Mouse (Mus musculus): ENCODE results near the gene Rec114.

Gene Rec114

GRCm38 (mm10) chr9:58743702-58744248 lies at the start of gene Rec114:
TSS of gene Rec114 (minus strand) at chr9:58743964.
- DNase-seq (ENCODE audit: low spot score in 2 of 2) = no peak

DNA sequence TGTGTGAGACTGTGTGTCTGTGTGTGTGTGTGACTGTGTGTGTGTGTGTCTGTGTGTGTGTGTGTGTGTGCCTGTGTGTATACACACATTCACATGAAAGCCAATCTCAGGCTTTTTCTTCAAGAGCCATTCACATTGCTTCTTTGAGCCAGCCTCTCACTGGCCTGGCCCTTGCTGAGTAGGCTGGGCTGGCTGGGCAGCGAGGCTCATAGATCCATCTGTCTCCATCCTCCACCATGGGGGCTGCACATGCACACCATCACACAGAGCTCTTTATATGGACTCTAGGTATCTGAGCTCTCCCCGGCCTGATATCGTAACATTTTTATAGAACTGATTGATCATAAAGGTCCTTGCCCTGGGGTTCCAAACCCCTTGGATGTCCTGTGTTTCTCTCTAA lies 45.7 kb upstream of the Rec114 start:
- no peak for DNase-seq (ENCODE audit: low spot score in 2 of 2)

DNA sequence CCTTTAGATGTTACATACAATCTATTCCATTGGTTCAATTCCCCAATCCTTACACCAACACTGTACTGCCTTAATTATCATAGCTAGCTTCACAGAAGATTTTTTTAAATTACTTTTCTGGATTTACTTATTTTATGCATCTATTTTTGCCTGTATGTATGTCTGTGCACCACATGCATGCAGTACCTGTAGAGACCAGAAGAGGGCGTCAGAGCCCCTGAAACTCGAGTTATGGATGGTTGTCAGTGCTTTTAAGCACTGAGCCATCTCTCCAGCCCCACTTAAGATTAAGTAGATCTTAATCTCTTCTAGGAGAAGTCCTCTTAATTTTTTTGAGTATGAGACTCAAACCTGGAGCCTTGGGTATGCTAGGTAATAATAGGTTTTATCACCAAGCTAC lies 31.6 kb upstream of the Rec114 start:
- DNase-seq (ENCODE audit: low spot score in 2 of 2) = no peak

DNA sequence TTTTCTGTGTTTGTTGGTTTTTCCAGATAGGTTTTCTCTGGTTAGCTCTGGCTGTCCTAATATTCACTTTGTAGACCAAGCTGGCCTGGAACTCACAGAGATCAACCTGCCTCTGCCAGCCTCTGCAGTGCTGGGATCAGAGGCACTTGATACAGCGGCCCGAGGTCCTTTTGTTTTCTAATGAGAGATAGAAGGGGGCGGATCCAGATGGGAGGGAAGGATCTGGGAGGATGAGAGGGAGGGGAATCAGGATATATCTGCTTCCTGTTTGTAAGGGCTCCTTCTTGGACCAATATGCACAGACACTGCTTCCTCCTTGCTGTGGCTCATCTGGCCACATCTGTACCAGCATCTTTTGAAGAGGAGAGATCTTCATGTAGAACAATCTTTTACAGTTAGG lies 31.0 kb upstream of the Rec114 start:
- DNase-seq (ENCODE audit: low spot score in 2 of 2) = no peak

GRCm38 (mm10) chr9:58769943-58770342 lies 26.2 kb upstream of the Rec114 start:
- DNase-seq (ENCODE audit: low spot score in 2 of 2) = no peak

DNA sequence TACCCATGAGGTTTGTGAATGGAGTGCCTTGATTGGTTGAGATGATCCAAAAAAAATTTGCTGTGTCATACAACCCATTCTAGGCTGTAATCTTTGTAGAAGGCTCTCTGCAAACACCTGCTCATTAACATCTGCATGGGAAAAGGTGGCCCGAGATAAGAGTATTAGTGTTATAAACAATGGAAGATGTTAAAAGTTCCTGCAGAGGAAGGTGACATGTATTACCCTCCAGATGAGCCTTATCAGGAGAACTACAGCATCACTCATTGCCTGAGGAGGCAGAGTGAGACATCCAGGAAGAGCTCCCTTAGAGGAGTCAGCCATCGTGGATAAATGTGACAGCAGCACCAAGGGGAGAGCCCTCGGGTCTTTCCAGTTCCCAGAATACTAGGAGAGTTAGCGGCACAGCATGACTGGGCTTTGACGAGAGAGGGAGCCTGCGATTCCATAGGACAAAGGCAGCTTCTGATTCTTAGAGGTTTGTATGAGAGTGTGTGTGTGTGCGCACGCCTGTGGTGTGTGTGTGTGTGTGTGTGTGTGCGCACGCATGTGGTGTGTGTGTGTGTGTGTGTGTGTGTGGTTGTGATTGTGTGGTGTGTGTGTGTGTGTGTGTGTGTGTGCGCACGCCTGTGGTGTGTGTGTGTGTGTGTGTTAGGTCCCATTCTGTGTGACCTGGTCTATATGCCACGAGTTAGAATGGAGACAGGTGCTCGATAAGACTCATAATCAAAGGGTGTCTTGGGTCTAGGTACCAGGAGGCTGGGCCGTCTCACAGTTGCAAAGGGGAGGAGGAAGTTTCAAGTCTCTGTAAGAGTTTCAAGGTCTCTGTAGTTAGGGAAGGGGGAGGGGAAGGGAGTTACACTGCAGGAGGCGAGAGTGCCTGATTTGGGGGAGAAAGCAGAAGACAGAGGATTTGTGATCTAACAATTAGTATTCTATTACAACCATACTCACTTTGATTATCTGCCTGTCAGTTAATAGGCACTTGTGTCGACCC lies 23.5 kb upstream of the Rec114 start:
- no peak for DNase-seq (ENCODE audit: low spot score in 2 of 2)

GRCm38 (mm10) chr9:58764354-58764753 lies 20.6 kb upstream of the Rec114 start:
- no peak for DNase-seq (ENCODE audit: low spot score in 2 of 2)

DNA sequence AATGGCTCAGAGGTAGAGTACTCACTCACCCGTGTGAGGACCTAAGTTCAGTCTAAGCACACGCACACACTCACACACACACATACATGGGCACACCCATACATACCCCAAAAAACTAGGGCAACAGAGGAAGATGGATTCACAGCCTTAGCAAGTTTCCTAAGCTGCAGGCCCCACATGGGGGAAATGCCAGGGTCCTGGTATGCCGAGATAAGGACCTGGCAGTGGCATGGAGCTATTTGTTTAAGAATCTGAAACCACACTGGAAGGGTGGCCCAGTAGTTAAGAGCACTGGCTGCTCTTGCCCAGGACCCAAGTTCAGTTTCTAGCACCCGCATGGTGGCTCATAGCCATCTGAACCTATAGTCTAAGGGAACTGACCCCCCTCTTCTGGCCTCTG lies 19.4 kb upstream of the Rec114 start:
- no peak for DNase-seq (ENCODE audit: low spot score in 2 of 2)

GRCm38 (mm10) chr9:58762086-58762485 lies 18.3 kb upstream of the Rec114 start:
- DNase-seq (ENCODE audit: low spot score in 2 of 2) = no peak

GRCm38 (mm10) chr9:58758754-58759153 lies 15.0 kb upstream of the Rec114 start:
- no peak for DNase-seq (ENCODE audit: low spot score in 2 of 2)

DNA sequence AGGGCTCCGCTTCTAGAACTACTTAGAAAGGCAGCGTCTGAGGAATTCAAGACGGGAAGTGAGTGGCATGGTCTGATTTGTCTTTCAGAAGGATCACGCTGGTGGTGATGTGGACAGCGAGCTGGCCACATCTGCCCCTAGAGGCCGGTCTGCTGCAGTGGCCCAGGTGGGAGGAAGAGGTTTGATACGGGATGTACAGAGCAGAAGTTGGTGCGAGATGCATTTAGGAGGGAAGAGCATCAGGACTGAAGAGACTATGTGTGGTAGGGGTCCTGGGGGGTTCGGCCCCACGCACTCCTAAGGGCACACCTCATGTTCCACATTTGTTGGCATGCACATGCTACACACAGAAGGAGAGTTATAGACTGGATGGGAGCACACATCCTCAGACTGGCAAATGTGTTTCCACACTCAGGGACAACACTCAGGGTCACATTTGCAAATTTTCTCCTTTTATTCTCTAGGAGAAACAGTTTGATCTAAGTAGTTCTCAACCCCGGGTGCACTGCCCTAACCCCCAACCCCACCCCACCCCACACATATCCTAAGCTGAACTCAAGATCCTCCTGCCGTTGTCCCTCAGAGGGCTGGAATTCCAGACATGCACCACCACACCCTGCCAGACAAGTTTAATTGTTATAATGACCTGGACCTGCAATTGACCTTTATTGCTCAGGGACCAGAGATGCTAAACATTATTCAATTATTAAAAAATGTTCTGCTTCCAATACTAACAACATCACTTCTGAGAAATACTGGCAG lies 12.8 kb upstream of the Rec114 start:
- DNase-seq (ENCODE audit: low spot score in 2 of 2) = no peak

- DNase-seq (ENCODE audit: low spot score in 2 of 2) = no peak
Observed at GRCm38 (mm10) chr9:58753606-58754005, 9.8 kb upstream of the Rec114 start.

DNA sequence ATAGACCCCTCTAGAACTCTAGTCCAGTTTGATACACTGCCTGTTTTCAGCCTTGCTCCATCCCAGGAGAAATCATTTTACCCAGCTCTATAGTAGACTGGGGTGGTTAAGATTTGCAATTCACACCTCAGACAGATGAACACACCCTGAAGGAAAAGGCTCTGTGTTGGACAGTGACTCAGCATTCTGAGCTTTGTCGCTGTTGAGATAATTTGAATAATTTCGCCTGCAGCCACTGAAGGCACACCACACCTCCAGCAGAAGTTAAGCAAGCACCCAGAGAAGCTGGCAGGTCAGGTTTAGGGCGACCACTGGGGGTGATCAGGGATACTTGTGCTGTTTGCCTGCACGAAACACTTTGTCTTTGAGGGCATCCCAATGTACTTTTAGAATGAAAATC lies 4.4 kb upstream of the Rec114 start:
- no peak for DNase-seq (ENCODE audit: low spot score in 2 of 2)

- DNase-seq (ENCODE audit: low spot score in 2 of 2) = no peak
Observed at GRCm38 (mm10) chr9:58747328-58747755, 3.6 kb upstream of the Rec114 start.

GRCm38 (mm10) chr9:58742692-58743091 lies 1.1 kb downstream of the Rec114 start:
- no peak for DNase-seq (ENCODE audit: low spot score in 2 of 2)

DNA sequence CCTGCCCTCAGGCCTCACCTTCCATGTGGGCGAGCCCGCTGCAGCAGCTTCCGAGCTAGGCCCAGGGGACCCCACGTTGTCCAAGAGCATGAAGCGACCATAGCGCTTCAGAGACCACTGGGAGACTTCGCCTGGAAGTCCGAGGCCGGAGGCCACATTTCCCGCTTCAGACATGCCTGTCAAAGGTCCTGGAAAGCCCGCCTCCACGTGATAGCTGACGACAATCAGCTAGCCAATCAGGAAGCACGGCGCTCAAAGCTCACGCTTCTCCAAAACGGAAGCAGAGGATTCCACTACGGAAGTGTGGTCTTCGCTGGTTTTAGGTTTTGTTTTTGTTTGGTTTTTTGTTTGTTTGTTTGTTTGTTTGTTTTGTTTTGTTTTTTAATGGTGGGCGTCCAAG lies 2.4 kb downstream of the Rec114 start:
- DNase-seq (ENCODE audit: low spot score in 2 of 2) = no peak

DNA sequence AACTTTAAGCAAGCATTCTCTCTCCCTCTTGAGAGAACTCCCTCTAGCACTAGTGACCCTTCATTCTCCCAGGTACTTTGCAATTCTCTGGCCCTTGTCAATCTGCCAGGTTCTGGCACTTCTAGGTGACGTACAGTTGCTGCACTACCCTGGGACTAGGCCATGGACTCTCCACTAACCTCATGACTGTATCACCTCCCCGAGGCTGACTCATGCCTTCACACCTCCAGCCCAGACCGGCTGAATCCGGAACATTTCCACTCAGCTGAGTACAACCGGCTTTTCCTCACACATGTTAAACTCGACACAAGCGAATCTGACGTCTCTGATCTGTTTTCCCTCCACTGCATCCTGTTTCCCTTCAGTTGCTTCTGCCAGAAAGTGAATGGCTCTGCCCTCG lies 4.0 kb downstream of the Rec114 start:
- no peak for DNase-seq (ENCODE audit: low spot score in 2 of 2)

GRCm38 (mm10) chr9:58723165-58723564 lies 20.6 kb downstream of the Rec114 start:
- no peak for DNase-seq (ENCODE audit: low spot score in 2 of 2)

DNA sequence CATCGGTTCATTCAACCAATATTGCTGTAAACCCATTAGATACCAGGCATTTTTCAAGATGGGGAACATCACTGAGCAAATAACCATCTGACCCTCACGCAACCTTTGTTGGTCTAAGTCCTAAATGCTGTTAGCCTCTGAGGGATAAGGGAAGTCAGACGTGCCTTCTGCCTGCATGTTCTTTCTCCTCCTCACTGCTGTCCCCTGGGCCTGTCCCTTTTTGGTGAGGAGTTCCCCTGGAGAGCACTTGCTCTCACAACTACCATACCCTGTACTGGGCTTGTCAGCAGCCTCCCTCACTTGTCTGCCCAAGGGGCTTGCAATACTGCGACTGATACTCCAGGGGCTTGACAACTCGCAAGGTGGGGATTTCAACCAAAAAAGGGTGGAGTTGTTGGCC lies 21.6 kb downstream of the Rec114 start:
- no peak for DNase-seq (ENCODE audit: low spot score in 2 of 2)

DNA sequence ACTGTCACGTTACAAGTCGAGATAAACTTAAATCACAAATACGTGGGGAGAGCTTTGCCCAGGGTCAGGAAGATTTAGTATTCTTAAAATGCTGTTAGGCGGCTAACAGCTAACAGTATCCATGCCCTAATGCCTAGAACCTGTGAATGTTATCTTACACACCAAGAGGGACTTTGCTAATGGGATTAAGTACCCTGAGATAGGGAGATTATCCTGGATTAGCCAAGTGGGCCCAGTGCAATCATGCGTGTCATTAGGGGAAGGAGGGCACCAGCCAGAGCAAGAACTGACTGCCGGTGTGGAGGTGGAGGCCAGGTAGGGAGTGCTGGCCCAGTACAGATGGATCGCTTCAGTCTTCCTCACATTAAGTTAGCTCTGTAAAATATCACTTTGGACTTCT lies 22.7 kb downstream of the Rec114 start:
- DNase-seq (ENCODE audit: low spot score in 2 of 2) = no peak

DNA sequence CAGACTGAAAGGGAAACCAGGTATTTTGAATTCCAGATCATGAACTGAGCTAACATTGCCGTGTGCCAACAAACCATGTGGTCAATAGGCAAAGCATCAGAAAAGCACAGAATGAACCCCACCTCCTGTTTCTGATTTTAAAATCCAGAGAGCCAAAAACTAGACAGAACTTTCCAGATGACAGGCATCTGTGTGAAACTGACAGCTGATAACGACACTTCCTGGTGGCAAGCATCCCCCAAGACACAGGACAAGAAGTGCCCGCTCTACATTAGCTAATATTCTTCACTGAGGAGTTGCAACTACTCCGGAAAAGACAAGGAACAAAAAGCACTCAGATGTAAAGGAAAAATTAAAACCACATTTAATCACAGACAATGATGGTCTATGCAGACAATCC lies 23.6 kb downstream of the Rec114 start:
- no peak for DNase-seq (ENCODE audit: low spot score in 2 of 2)

DNA sequence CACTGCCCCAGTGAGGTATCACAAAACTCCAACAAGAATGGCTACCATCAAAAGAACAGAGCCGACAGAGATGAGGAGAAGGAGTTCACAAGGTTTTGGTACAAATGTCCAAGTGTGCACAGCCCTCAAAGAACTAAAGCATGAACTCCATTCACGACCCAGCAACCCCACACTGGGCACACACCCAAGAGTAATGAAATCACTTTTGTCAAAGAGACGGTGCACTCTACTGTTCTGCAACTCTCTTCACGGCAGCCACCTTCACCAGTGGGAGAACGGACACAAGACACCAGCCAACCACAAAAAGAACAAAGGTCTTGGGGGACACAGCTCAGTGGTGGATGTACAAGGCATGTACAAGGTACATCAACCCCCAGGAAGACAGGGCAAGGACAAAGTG lies 24.3 kb downstream of the Rec114 start:
- DNase-seq (ENCODE audit: low spot score in 2 of 2) = no peak

- no peak for DNase-seq (ENCODE audit: low spot score in 2 of 2)
Observed at GRCm38 (mm10) chr9:58718964-58719363, 24.8 kb downstream of the Rec114 start.
